8 mouse cellular contexts compared by ENCODE assay signal in genomic region chr10:111977584-111977983, GRCm38 (mm10). TPM values are rescaled to one million over a fixed set of nuclear protein-coding genes. Genes with fewer than 3 reads are reported as not detected.
DNase-seq lines count a peak whose midpoint lies in the region; ATAC-seq lines count a peak whose summit lies in the region.

No protein-coding gene starts in this region.

- ATAC-seq in erythroid progenitor cell, adult 5-6 weeks (replicated peaks; ENCODE audit: low FRiP score, poor library complexity, severe bottlenecking): peak; percentile 36; the same call in 1 of the 2 replicates

- DNase-seq in ovary, postnatal 10 days (ENCODE audit: low spot score): peak; percentile 29
- no peak for DNase-seq in ovary, adult 18-20 months (ENCODE audit: low spot score)
- peak; percentile 57 to 59 for DNase-seq in adrenal gland, postnatal 36 days
- DNase-seq in kidney, postnatal 14 days: peak; percentile 55
- peak; percentile 54 to 55 for DNase-seq in lung, adult 18-20 months
- DNase-seq in right cerebral cortex, adult 18-20 months: peak; percentile 53
- peak; percentile 28 to 61 for DNase-seq in urinary bladder, postnatal 36 days (ENCODE audit: low spot score in 2 of 2)

RNA-seq across cellular contexts. Expression of gene Krr1, which starts 5.1 kb away (rescaled TPM):
- total RNA-seq in adrenal gland, postnatal 36 days (2021): 10 to 100 TPM; 39.0 to 41.5 TPM
- 16.8 and 21.6 TPM in 2 replicates for total RNA-seq in erythroid progenitor cell, adult 5-6 weeks (2015; ENCODE audit: low replicate concordance)
- total RNA-seq in erythroid progenitor cell, adult 5-6 weeks (2017; ENCODE audit: low replicate concordance): 6.3 and 12.6 TPM in 2 replicates

RNA-seq across cellular contexts. Expression of gene Glipr1, which starts 24.8 kb away (rescaled TPM):
- 1 to 10 TPM; 1.5 to 2.1 TPM for total RNA-seq in adrenal gland, postnatal 36 days (2021)
- 62.5 and 76.0 TPM in 2 replicates for total RNA-seq in erythroid progenitor cell, adult 5-6 weeks (2015; ENCODE audit: low replicate concordance)
- 16.2 and 16.6 TPM in 2 replicates for total RNA-seq in erythroid progenitor cell, adult 5-6 weeks (2017; ENCODE audit: low replicate concordance)

Comparison
In these comparisons a context has a peak if more than half of its experiments do, and no peak if none do; other contexts are left out.
1. RNA of gene Glipr1, which starts 24.8 kb away (total RNA-seq): 16.2 to 76.0 TPM in erythroid progenitor cell, adult 5-6 weeks; 1.5 to 2.1 TPM in adrenal gland, postnatal 36 days; every median in the first group is over 4 times any median in the second.